15 mouse cellular contexts compared by ENCODE assay signal in the genomic region with DNA sequence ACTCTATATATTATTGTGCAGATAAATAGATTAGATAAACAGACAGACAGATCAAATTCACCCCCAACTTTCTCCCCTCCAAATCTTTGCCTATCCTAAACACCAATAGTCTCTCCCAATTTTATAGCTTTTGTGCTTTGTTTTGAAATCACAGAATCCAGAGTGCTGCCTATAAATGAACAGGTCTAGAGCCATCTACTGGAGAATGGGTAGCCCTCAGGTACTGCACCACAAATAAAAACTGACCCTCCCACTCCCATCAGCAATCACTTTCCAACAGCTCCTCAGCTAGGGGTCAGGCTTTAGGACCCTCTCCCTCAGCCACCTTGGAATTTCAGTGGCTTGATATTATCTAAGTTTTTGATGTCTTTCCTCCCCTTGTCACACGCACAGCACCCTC. TPM values are rescaled to one million over a fixed set of nuclear protein-coding genes. Genes with fewer than 3 reads are reported as not detected.
DNase-seq lines count a peak whose midpoint lies in the region; ATAC-seq and TF ChIP-seq lines count a peak whose summit lies in the region.
"Had no signal": no experiment of that assay in that cellular context is flagged by ENCODE, and none has a peak within 500 bp of the region (broad histone marks: within the 10 kb centered on the region; RNA-seq: fewer than 3 reads in every experiment).

No protein-coding gene starts in this region.

- no peak overlapping the region for H3K9ac ChIP-seq in intestine, embryonic 16.5 days (ENCODE audit: low read depth, low read length)
- no peak overlapping the region for H3K9ac ChIP-seq in intestine, embryonic 15.5 days
- H3K9ac ChIP-seq in intestine, postnatal 0 days (ENCODE audit: low read depth, low read length) = no peak overlapping the region
- H3K9ac ChIP-seq: heart, embryonic 13.5 days had no signal

- no peak overlapping the region for H3K4me2 ChIP-seq in intestine, embryonic 16.5 days (ENCODE audit: low read depth, low read length)
- no peak overlapping the region for H3K4me2 ChIP-seq in intestine, embryonic 15.5 days (replicated peaks)
- no peak overlapping the region for H3K4me2 ChIP-seq in intestine, postnatal 0 days (replicated peaks; ENCODE audit: low read depth)
- H3K4me2 ChIP-seq: heart, embryonic 13.5 days had no signal

- 0 out of 2 replicates have a peak, but pooled peaks have one; percentile 46 for ATAC-seq in intestine, embryonic 16.5 days
- ATAC-seq in intestine, embryonic 15.5 days = no peak; the same call in 1 of the 2 replicates
- peak; percentile 45; the same call in 1 of the 2 replicates for ATAC-seq in intestine, postnatal 0 days

- no peaks in the 10 kb centered on the region for H3K27me3 ChIP-seq in intestine, embryonic 16.5 days (replicated peaks; ENCODE audit: control insufficient read depth, insufficient read depth, low read length)
- H3K27me3 ChIP-seq in intestine, embryonic 15.5 days (replicated peaks) = no peaks in the 10 kb centered on the region
- no peaks in the 10 kb centered on the region for H3K27me3 ChIP-seq in intestine, postnatal 0 days (replicated peaks; ENCODE audit: control insufficient read depth, insufficient read depth, low read length)

- H3K27ac ChIP-seq in intestine, embryonic 16.5 days (ENCODE audit: low read length) = no peak overlapping the region
- H3K27ac ChIP-seq in intestine, embryonic 15.5 days = no peak overlapping the region
- H3K27ac ChIP-seq in intestine, postnatal 0 days (ENCODE audit: low read depth, low read length) = no peak overlapping the region
- H3K27ac ChIP-seq: heart, embryonic 13.5 days had no signal

- H3K9me3 ChIP-seq in intestine, embryonic 16.5 days (ENCODE audit: control insufficient read depth, low read length) = no peaks in the 10 kb centered on the region
- no peaks in the 10 kb centered on the region for H3K9me3 ChIP-seq in intestine, embryonic 15.5 days
- H3K9me3 ChIP-seq in intestine, postnatal 0 days (ENCODE audit: control insufficient read depth) = no peaks in the 10 kb centered on the region
- H3K9me3 ChIP-seq: heart, embryonic 13.5 days had no signal

- DNase-seq in 3T3-L1 (ENCODE audit: low read depth, low spot score) = peak; percentile 27
- peak; percentile 39 for DNase-seq in ES-CJ7 (ENCODE audit: low read depth, low spot score)
- no peak for DNase-seq in urinary bladder, postnatal 14 days (ENCODE audit: low spot score)
- DNase-seq in adrenal gland, postnatal 10 days = no peak
- no peak for DNase-seq in embryo, embryonic 11 days
- DNase-seq: adrenal gland, adult 8-10 months; right cerebral cortex, postnatal 14 days had no signal

- 68% methylated on average over 1 of the region's 1 CpGs for WGBS in intestine, embryonic 16.5 days
- WGBS in intestine, embryonic 15.5 days = 79% methylated on average over 1 of the region's 1 CpGs
- 68% methylated on average over 1 of the region's 1 CpGs for WGBS in intestine, postnatal 0 days

- H3K4me1 ChIP-seq in intestine, embryonic 16.5 days (ENCODE audit: control insufficient read depth, insufficient read depth, low read length) = no peaks in the 10 kb centered on the region
- H3K4me1 ChIP-seq in intestine, embryonic 15.5 days (replicated peaks) = no peaks in the 10 kb centered on the region
- no peaks in the 10 kb centered on the region for H3K4me1 ChIP-seq in intestine, postnatal 0 days (replicated peaks; ENCODE audit: control insufficient read depth, insufficient read depth, low read length)
- H3K4me1 ChIP-seq: heart, embryonic 13.5 days had no signal

- no peak overlapping the region for H3K4me3 ChIP-seq in intestine, embryonic 16.5 days (ENCODE audit: low read length)
- no peak overlapping the region for H3K4me3 ChIP-seq in intestine, embryonic 15.5 days (replicated peaks)
- no peak overlapping the region for H3K4me3 ChIP-seq in intestine, postnatal 0 days (ENCODE audit: low read depth, low read length)
- H3K4me3 ChIP-seq: heart, embryonic 13.5 days had no signal

- TF ChIP-seq CTCF in intestine, postnatal 0 days (IDR thresholded peaks at IDR 0.05; ENCODE audit: low read depth) = peak; percentile 70

- no peaks in the 10 kb centered on the region for H3K36me3 ChIP-seq in intestine, embryonic 16.5 days (ENCODE audit: control insufficient read depth, insufficient read depth, low read length)
- H3K36me3 ChIP-seq in intestine, embryonic 15.5 days = no peaks in the 10 kb centered on the region
- no peaks in the 10 kb centered on the region for H3K36me3 ChIP-seq in intestine, postnatal 0 days (ENCODE audit: control insufficient read depth, insufficient read depth)
- H3K36me3 ChIP-seq: heart, embryonic 13.5 days had no signal

RNA-seq across cellular contexts. Expression of a gene that starts 24.1 kb away (rescaled TPM):
- 0.10 and 0.20 TPM in 2 replicates for polyA plus RNA-seq in intestine, embryonic 16.5 days (2015; fragmentation: Nextera tagmentation; extraction: Ambion mirVana)
- polyA plus RNA-seq in intestine, embryonic 15.5 days (2015; fragmentation: Nextera tagmentation; extraction: Ambion mirVana) = 0.18 and 0.21 TPM in 2 replicates
- 0.17 TPM in 1 of 2 replicates, not detected in the other for polyA plus RNA-seq in intestine, postnatal 0 days (2015; fragmentation: Nextera tagmentation; extraction: Ambion mirVana)
- total RNA-seq in adrenal gland, postnatal 10 days (2021) = under 1 TPM; 0.15 to 0.24 TPM
- total RNA-seq: gastrocnemius, adult 18-20 months; left cerebral cortex, postnatal 25 days; monocyte, adult 5-6 weeks had no signal
- polyA plus RNA-seq: heart, embryonic 13.5 days; lung, embryonic 16.5 days had no signal

RNA-seq across cellular contexts. Expression of a gene that starts 44.9 kb away (rescaled TPM):
- polyA plus RNA-seq in intestine, embryonic 16.5 days (2015; fragmentation: Nextera tagmentation; extraction: Ambion mirVana) = 74.7 and 81.2 TPM in 2 replicates
- polyA plus RNA-seq in intestine, embryonic 15.5 days (2015; fragmentation: Nextera tagmentation; extraction: Ambion mirVana) = 58.1 and 62.2 TPM in 2 replicates
- 42.3 and 46.7 TPM in 2 replicates for polyA plus RNA-seq in intestine, postnatal 0 days (2015; fragmentation: Nextera tagmentation; extraction: Ambion mirVana)
- total RNA-seq in adrenal gland, postnatal 10 days (2021) = 1 to 10 TPM; 2.1 to 2.3 TPM

RNA-seq across cellular contexts. Expression of a gene that starts 47.6 kb away (rescaled TPM):
- 12.1 and 12.4 TPM in 2 replicates for polyA plus RNA-seq in intestine, embryonic 16.5 days (2015; fragmentation: Nextera tagmentation; extraction: Ambion mirVana)
- polyA plus RNA-seq in intestine, embryonic 15.5 days (2015; fragmentation: Nextera tagmentation; extraction: Ambion mirVana) = 10.8 and 11.2 TPM in 2 replicates
- 6.1 and 7.0 TPM in 2 replicates for polyA plus RNA-seq in intestine, postnatal 0 days (2015; fragmentation: Nextera tagmentation; extraction: Ambion mirVana)
- total RNA-seq in adrenal gland, postnatal 10 days (2021) = 10 to 100 TPM; 16.1 to 22.1 TPM

RNA-seq across cellular contexts. Expression of a gene that starts 49.8 kb away (rescaled TPM):
- polyA plus RNA-seq in intestine, embryonic 16.5 days (2015; fragmentation: Nextera tagmentation; extraction: Ambion mirVana) = 3.9 and 4.9 TPM in 2 replicates
- polyA plus RNA-seq in intestine, embryonic 15.5 days (2015; fragmentation: Nextera tagmentation; extraction: Ambion mirVana) = 0.96 and 2.5 TPM in 2 replicates
- 14.0 and 15.1 TPM in 2 replicates for polyA plus RNA-seq in intestine, postnatal 0 days (2015; fragmentation: Nextera tagmentation; extraction: Ambion mirVana)
- 1 to 10 TPM; 1.1 to 1.3 TPM for total RNA-seq in adrenal gland, postnatal 10 days (2021)
- total RNA-seq: left cerebral cortex, postnatal 25 days; monocyte, adult 5-6 weeks had no signal
- polyA plus RNA-seq: heart, embryonic 13.5 days had no signal

RNA-seq across cellular contexts. Expression of a gene that starts 59.5 kb away (rescaled TPM):
- polyA plus RNA-seq in intestine, embryonic 16.5 days (2015; fragmentation: Nextera tagmentation; extraction: Ambion mirVana) = 8.5 and 9.9 TPM in 2 replicates
- polyA plus RNA-seq in intestine, embryonic 15.5 days (2015; fragmentation: Nextera tagmentation; extraction: Ambion mirVana) = 10.2 and 10.5 TPM in 2 replicates
- polyA plus RNA-seq in intestine, postnatal 0 days (2015; fragmentation: Nextera tagmentation; extraction: Ambion mirVana) = 8.9 and 9.5 TPM in 2 replicates
- 1 to 10 TPM; 7.4 to 8.1 TPM for total RNA-seq in adrenal gland, postnatal 10 days (2021)

Comparison
In these comparisons a context has a peak if more than half of its experiments do, and no peak if none do; other contexts are left out.
1. DNase-seq: peak in 3T3-L1 (single experiment) and ES-CJ7 (single experiment); none in urinary bladder, postnatal 14 days (single experiment), adrenal gland, postnatal 10 days (single experiment) and embryo, embryonic 11 days (single experiment).